Mouse (Mus musculus): Measurements from ENCODE around the gene Flot2. TPM values are rescaled to one million over a fixed set of nuclear protein-coding genes. Genes with fewer than 3 reads are reported as not detected.

The Flot2 gene
- polyA plus RNA-seq (2012; ENCODE audit: low replicate concordance), result 18.6 and 19.6 TPM in 2 replicates

GRCm38 (mm10) chr11:78037831-78038752, at the start of gene Flot2:
Flot2 (plus strand) TSS chr11:78037931.

GRCm38 (mm10) chr11:78031947-78032808, 5.6 kb upstream of the Flot2 start, which contains the start of gene Dhrs13:
Dhrs13 (plus strand) TSS chr11:78032280.

GRCm38 (mm10) chr11:78079961-78080921, 42.5 kb downstream of the Flot2 start, which contains the start of gene Eral1:
Eral1 (minus strand) TSS chr11:78080383.

GRCm38 (mm10) chr11:78094504-78095143, 56.9 kb downstream of the Flot2 start, which contains the start of gene Fam222b:
Fam222b (plus strand) TSS chr11:78094660.

Other genes starting within 250 kb of the Flot2 start
- gene Pipox, start 143.8 kb upstream of the Flot2 start, polyA plus RNA-seq (2012; ENCODE audit: low replicate concordance), result not detected in 2 replicates
- not detected in 2 replicates for gene Sez6, start 107.1 kb upstream of the Flot2 start, polyA plus RNA-seq (2012; ENCODE audit: low replicate concordance)
- gene Phf12, start 55.2 kb upstream of the Flot2 start, polyA plus RNA-seq (2012; ENCODE audit: low replicate concordance), result 131 and 144 TPM in 2 replicates
- gene Dhrs13, start 5.7 kb upstream of the Flot2 start, polyA plus RNA-seq (2012; ENCODE audit: low replicate concordance), result 5.7 and 15.0 TPM in 2 replicates
- 2.9 and 8.6 TPM in 2 replicates for gene Eral1, start 42.5 kb downstream of the Flot2 start, polyA plus RNA-seq (2012; ENCODE audit: low replicate concordance)
- 34.8 and 35.4 TPM in 2 replicates for gene Fam222b, start 56.7 kb downstream of the Flot2 start, polyA plus RNA-seq (2012; ENCODE audit: low replicate concordance)
- gene Traf4, start 127.7 kb downstream of the Flot2 start, polyA plus RNA-seq (2012; ENCODE audit: low replicate concordance), result 69.0 and 176 TPM in 2 replicates
- gene Nek8, start 138.7 kb downstream of the Flot2 start, polyA plus RNA-seq (2012; ENCODE audit: low replicate concordance), result 13.6 and 18.0 TPM in 2 replicates
- gene Tlcd1, start 138.8 kb downstream of the Flot2 start, polyA plus RNA-seq (2012; ENCODE audit: low replicate concordance), result 281 and 738 TPM in 2 replicates
- gene Rpl23a, start 145.7 kb downstream of the Flot2 start, polyA plus RNA-seq (2012; ENCODE audit: low replicate concordance), result 121 and 683 TPM in 2 replicates
- gene Rab34, start 150.5 kb downstream of the Flot2 start, polyA plus RNA-seq (2012; ENCODE audit: low replicate concordance), result 6.1 and 6.5 TPM in 2 replicates
- not detected in 2 replicates for gene Proca1, start 155.5 kb downstream of the Flot2 start, polyA plus RNA-seq (2012; ENCODE audit: low replicate concordance)
- 1.7 and 10.6 TPM in 2 replicates for gene Sdf2, start 207.8 kb downstream of the Flot2 start, polyA plus RNA-seq (2012; ENCODE audit: low replicate concordance)
- 93.9 and 94.0 TPM in 2 replicates for gene Supt6, start 208.1 kb downstream of the Flot2 start, polyA plus RNA-seq (2012; ENCODE audit: low replicate concordance)
- gene 2610507B11Rik, start 223.8 kb downstream of the Flot2 start, polyA plus RNA-seq (2012; ENCODE audit: low replicate concordance), result 12.0 and 69.9 TPM in 2 replicates